11 mouse cellular contexts compared by ENCODE assay signal in genomic region chr11:63708412-63708811, GRCm38 (mm10).
DNase-seq lines count a peak whose midpoint lies in the region; ATAC-seq lines count a peak whose summit lies in the region.
"Had no signal": no experiment of that assay in that cellular context is flagged by ENCODE, and none has a peak within 500 bp of the region (broad histone marks: within the 10 kb centered on the region; RNA-seq: fewer than 3 reads in every experiment).

No protein-coding gene starts in this region.

- peaks cover 5% of the 10 kb centered on the region for H3K4me1 ChIP-seq in heart, embryonic 11.5 days (ENCODE audit: control insufficient read depth, insufficient read depth, low read length)
- no peaks in the 10 kb centered on the region for H3K4me1 ChIP-seq in intestine, embryonic 16.5 days (ENCODE audit: control insufficient read depth, insufficient read depth, low read length)
- H3K4me1 ChIP-seq: liver, embryonic 13.5 days had no signal

- no peak overlapping the region for H3K27ac ChIP-seq in heart, embryonic 11.5 days (ENCODE audit: low read depth, low read length)
- H3K27ac ChIP-seq in intestine, embryonic 16.5 days (ENCODE audit: low read length): no peak overlapping the region
- H3K27ac ChIP-seq: liver, embryonic 13.5 days had no signal

- no peak overlapping the region for H3K4me2 ChIP-seq in heart, embryonic 11.5 days
- no peak overlapping the region for H3K4me2 ChIP-seq in intestine, embryonic 16.5 days (ENCODE audit: low read depth, low read length)
- H3K4me2 ChIP-seq: liver, embryonic 13.5 days had no signal

- H3K27me3 ChIP-seq in heart, embryonic 11.5 days (ENCODE audit: control insufficient read depth, insufficient read depth, low read length): no peaks in the 10 kb centered on the region
- H3K27me3 ChIP-seq in intestine, embryonic 16.5 days (replicated peaks; ENCODE audit: control insufficient read depth, insufficient read depth, low read length): no peaks in the 10 kb centered on the region
- H3K27me3 ChIP-seq: liver, embryonic 13.5 days had no signal

- WGBS in heart, embryonic 11.5 days (ENCODE audit: insufficient replicate concordance): 55% methylated on average over 4 of the region's 4 CpGs
- WGBS in intestine, embryonic 16.5 days: 64% methylated on average over 4 of the region's 4 CpGs

- peak; percentile 1 for DNase-seq in cerebellum, adult 9-10 months
- DNase-seq in cerebellum, adult 18-20 months: no peak
- DNase-seq in heart, postnatal 4 days: peak; percentile 23
- DNase-seq in layer of hippocampus, postnatal 14 days (ENCODE audit: low spot score in 2 of 2): peak; percentile 25 to 49
- DNase-seq in right cerebral cortex, adult 2 months (ENCODE audit: low spot score in 2 of 2): peak; percentile 18 to 32
- DNase-seq: B cell, adult 2 months; embryo, embryonic 11 days; liver, embryonic 13.5 days had no signal

- no peak overlapping the region for H3K4me3 ChIP-seq in heart, embryonic 11.5 days (ENCODE audit: low read depth, low read length)
- no peak overlapping the region for H3K4me3 ChIP-seq in intestine, embryonic 16.5 days (ENCODE audit: low read length)
- H3K4me3 ChIP-seq: liver, embryonic 13.5 days had no signal

- ATAC-seq in heart, embryonic 11.5 days (replicated peaks; ENCODE audit: insufficient number of reproducible peaks, low FRiP score, low TSS enrichment): no peak
- no peak for ATAC-seq in CD4-positive, CD25-positive, alpha-beta regulatory T cell, adult 4 months
- ATAC-seq in intestine, embryonic 16.5 days: no peak

- no peaks in the 10 kb centered on the region for H3K9me3 ChIP-seq in heart, embryonic 11.5 days (replicated peaks; ENCODE audit: control insufficient read depth, low read length)
- no peaks in the 10 kb centered on the region for H3K9me3 ChIP-seq in intestine, embryonic 16.5 days (ENCODE audit: control insufficient read depth, low read length)
- H3K9me3 ChIP-seq: liver, embryonic 13.5 days had no signal

- no peak overlapping the region for H3K9ac ChIP-seq in heart, embryonic 11.5 days (ENCODE audit: low read depth, low read length)
- H3K9ac ChIP-seq in intestine, embryonic 16.5 days (ENCODE audit: low read depth, low read length): no peak overlapping the region
- H3K9ac ChIP-seq: liver, embryonic 13.5 days had no signal

- H3K36me3 ChIP-seq in heart, embryonic 11.5 days (ENCODE audit: control insufficient read depth, insufficient read depth, low read length): no peaks in the 10 kb centered on the region
- no peaks in the 10 kb centered on the region for H3K36me3 ChIP-seq in intestine, embryonic 16.5 days (ENCODE audit: control insufficient read depth, insufficient read depth, low read length)
- H3K36me3 ChIP-seq: liver, embryonic 13.5 days had no signal

Comparison
In these comparisons a context has a peak if more than half of its experiments do, and no peak if none do; other contexts are left out.
1. DNase-seq: peak in cerebellum, adult 9-10 months (single experiment), heart, postnatal 4 days (single experiment), layer of hippocampus, postnatal 14 days (2 of 2) and right cerebral cortex, adult 2 months (2 of 2); none in cerebellum, adult 18-20 months (0 of 2).